Mouse (Mus musculus): ENCODE measurements at regions not wholly inside any gene's neighbourhood (a gene's known extent, or its start where the extent isn't known, plus 50 kb on each side); places are given as distances from the start of the nearest gene placed in this dataset.
A peak's percentile ranks its signal among the peaks of the same experiment; 100 is the strongest.

- intact Hi-C loops (cut with DNase I): no loop called here
- no peak for DNase-seq
Observed at GRCm38 (mm10) chr3:38588966-38589365, 104.3 kb upstream of the Ankrd50 start.

DNA sequence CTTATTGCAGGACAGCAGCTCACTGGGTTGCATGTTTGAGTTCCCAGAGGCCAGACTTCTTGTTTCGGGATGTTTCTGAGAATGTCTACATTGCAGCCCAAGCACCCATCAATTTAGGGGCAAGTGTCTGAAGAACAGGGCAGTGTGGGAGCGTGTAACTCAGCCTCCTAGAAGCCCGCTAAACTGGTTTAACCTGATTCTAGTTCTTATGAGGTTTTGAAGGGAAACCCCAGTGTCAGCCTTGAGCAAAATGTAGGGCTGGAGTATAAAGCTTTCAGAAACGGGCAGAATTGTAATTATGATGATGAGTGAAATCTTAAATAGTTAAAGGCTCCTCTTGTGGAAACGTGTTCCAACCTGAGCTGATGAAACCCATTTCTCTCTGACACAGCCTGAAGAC lies 100.9 kb upstream of the Ankrd50 start:
- DNase-seq: no peak
- intact Hi-C loops (cut with DNase I): no loop called here

DNA sequence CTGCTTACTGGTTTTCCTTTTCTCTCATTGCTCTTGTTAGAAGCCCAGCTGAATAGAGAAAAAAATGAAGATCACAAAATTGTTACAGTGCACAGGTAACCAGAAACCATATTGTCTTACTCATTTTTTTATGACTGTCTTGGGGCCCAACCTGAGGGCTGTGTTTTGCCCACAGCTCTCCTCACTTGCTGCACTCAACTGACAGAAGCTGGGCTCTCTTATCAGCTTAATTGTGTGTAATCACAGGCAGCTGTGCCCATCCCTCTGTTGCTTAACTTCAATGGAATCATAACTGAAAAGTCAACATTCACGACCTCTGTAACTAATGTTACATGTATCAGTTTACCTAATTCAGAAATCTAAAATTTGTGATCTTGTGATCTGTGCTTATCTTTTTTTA lies 95.1 kb upstream of the Ankrd50 start:
- intact Hi-C loops (cut with DNase I): no loop called here
- no peak for DNase-seq

DNA sequence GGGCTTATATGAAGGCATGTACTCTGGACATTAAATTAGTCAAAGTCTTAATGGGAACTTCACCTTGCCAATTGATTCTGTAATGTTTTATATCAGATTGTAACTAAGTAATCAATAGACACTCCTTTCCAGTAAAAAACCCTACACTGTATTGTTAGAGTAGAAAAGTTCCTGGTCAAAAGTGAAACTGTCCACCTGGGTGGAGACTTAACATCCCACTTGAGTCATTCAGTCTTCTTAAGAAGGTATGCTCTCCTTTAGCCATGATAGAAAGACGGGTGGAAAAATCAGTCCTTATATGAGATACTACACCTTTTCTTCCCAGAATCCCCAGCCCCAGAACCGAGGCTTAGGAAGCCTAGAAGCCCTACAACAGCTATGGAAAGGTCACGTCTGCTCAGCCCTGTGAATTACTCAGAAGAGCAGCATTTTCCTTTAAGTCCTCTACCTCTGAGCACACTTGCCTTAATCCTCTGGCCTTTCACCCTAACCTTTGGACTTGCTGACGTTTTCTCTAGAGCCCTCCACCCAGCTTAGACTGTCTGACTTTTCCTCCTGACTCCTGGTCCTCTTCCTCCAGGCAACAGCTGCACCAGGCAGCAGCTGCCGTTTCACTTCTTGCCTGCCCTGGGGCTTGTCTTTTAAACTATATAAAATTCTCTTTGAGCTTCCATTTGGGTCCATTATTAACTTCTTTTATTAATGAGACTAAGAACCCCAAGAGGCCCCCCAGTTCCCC lies 93.4 kb upstream of the Ankrd50 start:
- no peak for DNase-seq
- intact Hi-C loops (cut with DNase I): no loop called here

- no peak for DNase-seq
- intact Hi-C loops (cut with DNase I): no loop called here
Observed at GRCm38 (mm10) chr3:38573594-38573993, 89.0 kb upstream of the Ankrd50 start.

DNA sequence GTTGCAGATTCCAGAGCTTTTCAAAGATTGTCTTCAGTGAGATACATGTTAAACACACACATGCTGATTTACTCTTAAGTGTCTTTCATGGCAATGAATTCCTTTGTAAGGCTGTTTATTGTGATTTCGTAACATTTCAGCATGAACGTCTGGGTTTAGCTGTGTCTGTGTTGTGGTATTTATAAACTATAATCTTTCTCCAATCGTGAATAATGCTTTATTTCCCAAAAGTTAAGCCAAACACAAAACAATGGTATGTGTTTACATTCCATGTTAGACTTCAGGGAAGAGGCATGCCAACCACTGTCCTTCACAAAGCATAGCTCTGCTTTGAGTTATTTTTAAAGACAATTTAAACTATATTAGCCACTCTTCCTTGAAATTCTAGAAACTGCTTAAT lies 87.5 kb upstream of the Ankrd50 start:
- DNase-seq: no peak
- intact Hi-C loops (cut with DNase I): no loop called here

DNA sequence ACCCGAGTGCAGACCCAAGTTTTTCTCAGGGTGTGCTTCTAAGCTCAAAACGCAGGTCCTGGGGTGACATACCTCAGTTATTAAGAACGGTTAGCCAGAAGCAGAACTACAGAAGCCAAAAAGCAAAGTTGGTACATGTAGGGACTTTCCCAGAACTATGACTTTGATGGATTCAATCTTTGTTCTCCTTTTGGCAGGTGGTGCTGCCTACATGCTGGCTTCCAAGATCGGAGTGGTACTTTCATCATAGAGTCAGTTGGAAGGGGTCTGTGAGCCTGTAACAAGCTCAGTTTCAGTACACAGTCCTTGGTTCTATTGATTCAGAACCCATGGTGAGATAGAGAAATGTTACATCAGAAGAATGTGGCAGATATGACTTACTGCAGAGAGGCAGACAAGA lies 86.6 kb upstream of the Ankrd50 start:
- intact Hi-C loops (cut with DNase I): no loop called here
- DNase-seq: no peak

DNA sequence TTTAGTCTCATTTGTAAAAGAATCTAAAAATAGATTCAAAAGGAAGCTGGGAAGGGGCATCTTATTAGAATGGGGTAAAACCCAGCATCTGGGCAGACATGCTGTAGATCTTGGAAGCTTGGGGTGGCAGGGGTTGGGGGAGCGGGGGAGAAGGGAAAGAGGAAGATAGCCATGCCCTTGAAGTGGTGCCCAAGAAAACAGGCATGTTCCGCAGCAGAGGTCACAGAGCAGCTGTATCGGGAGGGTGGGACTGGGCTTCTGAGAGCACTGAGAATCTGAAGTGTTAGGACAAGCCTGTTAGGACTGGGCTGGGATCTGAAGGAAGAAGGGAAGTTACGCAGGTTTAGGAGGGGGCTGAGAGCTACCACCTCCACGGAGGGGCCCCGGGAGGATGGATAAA lies 84.4 kb upstream of the Ankrd50 start:
- DNase-seq: peak in 1 of 2 experiments; percentile 3
- intact Hi-C loops (cut with DNase I): no loop called here

DNA sequence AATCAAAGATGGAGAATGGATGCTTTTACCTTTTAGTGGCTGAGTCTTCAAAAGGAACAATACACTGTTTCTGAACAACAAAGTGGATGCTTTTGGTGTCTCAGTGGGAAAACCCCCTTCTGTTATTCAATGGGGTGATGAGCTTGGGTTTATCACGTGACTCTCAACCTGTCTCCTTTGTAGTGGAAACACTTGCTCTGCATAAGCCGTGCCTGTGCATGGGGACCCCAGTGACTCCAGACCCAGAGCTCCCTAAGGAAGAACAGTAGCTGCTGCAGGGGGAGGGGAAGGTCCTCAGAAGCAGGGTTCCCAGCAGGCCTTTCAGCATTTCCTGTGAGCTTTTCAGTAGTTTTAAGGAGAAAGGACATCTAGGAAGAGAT lies 83.9 kb upstream of the Ankrd50 start:
- DNase-seq: no peak
- intact Hi-C loops (cut with DNase I): no loop called here

GRCm38 (mm10) chr3:38567946-38568595 lies 83.4 kb upstream of the Ankrd50 start:
- no peak for DNase-seq
- intact Hi-C loops (cut with DNase I): no loop called here

DNA sequence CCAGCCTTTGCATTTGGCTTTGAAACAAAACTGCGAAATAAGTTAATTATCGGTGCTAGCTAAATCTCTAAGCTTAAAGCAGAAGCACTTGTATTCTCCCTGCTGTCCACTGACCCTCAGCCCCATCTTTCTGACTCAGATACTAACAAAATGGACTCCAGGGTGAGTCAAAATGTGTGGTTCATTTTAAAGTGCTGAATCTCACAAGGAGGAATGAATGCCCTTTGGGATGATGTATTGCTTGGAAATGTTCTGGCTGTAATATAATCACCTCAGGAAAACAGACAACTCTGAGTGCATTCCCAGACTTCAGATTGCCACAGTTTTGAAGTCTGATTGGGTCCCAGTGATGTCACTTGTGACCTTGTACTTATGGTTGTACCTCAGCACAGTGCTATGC lies 81.9 kb upstream of the Ankrd50 start:
- intact Hi-C loops (cut with DNase I): no loop called here
- no peak for DNase-seq

GRCm38 (mm10) chr3:38564844-38565243 lies 80.2 kb upstream of the Ankrd50 start:
- DNase-seq: no peak
- intact Hi-C loops (cut with DNase I): no loop called here

GRCm38 (mm10) chr3:38564364-38564763 lies 79.7 kb upstream of the Ankrd50 start:
- intact Hi-C loops (cut with DNase I): no loop called here
- no peak for DNase-seq

- intact Hi-C loops (cut with DNase I): no loop called here
- DNase-seq: no peak
Observed at GRCm38 (mm10) chr3:38561186-38561585, 76.5 kb upstream of the Ankrd50 start.

- DNase-seq: no peak
- intact Hi-C loops (cut with DNase I): no loop called here
Observed at GRCm38 (mm10) chr3:38555939-38556338, 71.3 kb upstream of the Ankrd50 start.

DNA sequence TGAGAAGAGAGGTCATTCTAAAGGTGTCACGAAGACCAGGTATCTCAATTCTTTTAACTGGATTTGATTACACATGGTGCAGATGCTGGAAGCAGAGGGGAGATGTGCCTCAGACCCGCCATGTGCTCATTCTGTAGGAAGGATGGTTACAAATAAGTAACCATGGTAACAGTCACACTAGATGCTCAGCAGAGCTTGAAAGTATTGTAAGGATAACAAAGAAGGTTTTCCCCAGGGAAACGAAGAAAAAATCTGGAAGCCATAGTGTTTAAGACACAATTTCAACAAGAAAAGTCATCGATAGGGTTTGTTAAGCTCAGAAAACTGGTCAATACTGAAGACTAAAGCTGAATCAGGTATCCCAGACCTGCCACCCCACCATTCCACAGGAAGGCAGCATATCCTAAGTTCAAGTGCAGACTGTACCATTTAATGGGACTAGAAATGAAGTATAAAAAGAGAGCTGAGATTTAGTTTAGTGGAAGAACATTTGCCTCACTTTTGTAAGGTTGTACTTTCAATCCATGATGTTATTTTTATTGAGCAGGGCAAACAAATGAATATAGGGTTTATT lies 68.9 kb upstream of the Ankrd50 start:
- intact Hi-C loops (cut with DNase I): no loop called here
- no peak for DNase-seq

GRCm38 (mm10) chr3:38547032-38547431 lies 62.4 kb upstream of the Ankrd50 start:
- DNase-seq: no peak
- intact Hi-C loops (cut with DNase I): no loop called here

GRCm38 (mm10) chr3:38545501-38545896 lies 60.9 kb upstream of the Ankrd50 start:
- intact Hi-C loops (cut with DNase I): no loop called here
- no peak for DNase-seq

GRCm38 (mm10) chr3:38544718-38545500 lies 60.3 kb upstream of the Ankrd50 start:
- intact Hi-C loops (cut with DNase I): no loop called here
- DNase-seq: no peak

DNA sequence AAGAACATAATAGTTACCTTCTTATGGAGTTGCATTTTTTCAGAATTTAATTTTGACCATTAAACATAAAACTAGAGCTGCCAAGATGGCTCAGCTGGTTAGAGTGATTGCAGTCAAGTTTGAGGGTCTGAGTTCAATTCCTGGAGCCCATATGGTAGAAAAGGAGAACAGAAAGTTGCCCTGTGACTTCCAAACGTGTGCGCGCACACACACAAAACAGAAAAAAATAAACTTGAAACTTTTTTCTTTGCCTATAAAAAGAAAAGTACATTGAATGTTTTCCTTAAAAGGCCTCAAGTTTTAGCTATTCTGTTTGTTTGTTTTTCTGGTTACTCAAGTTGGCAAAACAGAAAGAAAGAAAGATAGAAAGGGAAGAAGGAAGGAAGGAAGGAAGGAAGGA lies 59.2 kb upstream of the Ankrd50 start:
- intact Hi-C loops (cut with DNase I): no loop called here
- DNase-seq: no peak

- DNase-seq: peak; percentile 8 to 15
- intact Hi-C loops (cut with DNase I): no loop called here
Observed at GRCm38 (mm10) chr3:38541296-38541695, 56.7 kb upstream of the Ankrd50 start.

DNA sequence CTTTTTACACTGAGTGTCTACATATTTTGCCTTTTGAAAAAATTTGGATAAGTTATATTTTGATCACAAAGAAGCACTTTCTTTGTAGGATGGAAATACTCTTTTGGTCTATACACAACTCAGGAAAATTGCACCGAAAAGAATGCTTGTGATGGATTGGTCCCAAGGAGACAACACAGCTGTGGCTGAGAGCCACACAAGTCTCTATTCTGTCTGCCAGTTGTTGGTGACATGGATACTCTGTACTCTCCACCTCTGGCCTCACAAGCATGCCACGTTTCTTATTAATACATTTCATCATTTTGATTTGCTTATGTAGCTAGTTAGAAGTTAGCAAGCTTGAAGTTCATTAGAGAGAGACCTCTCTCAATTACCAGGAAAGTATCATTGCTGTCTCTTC lies 53.7 kb upstream of the Ankrd50 start:
- intact Hi-C loops (cut with DNase I): no loop called here
- DNase-seq: no peak

Measured in heart, postnatal 10 days (tissue).